Mouse (Mus musculus) activated CD4-positive, CD25-positive, alpha-beta regulatory T cell, adult 4 months (primary cell): ENCODE measurements around the gene Prss44. TPM values are rescaled to one million over a fixed set of nuclear protein-coding genes. Genes with fewer than 3 reads are reported as not detected.

Source experiments
- ATAC-seq: one replicate; pipeline ENCODE4 v1.8.0; 2017
- polyA plus RNA-seq, 2 experiments: library from polyadenylated mRNA; unstranded; fragments of 100-300 nt; shearing (Covaris generic); gene quantifications; one replicate each; pipeline ENCODE4 v1.2.1; 2017

Prss44 gene
- polyA plus RNA-seq, 2 experiments from 2014 or later = 0.37 TPM; not detected in 1

GRCm38 (mm10) chr9:110833021-110833420 lies 19.2 kb downstream of the Prss44 start:
- no peak for ATAC-seq

- ATAC-seq = no peak
Observed at GRCm38 (mm10) chr9:110834411-110834810, 20.6 kb downstream of the Prss44 start, which contains the start of gene Prss45. Prss45 (plus strand) TSS chr9:110834588.

- ATAC-seq = no peak
Observed at GRCm38 (mm10) chr9:110834961-110835360, 21.2 kb downstream of the Prss44 start.

GRCm38 (mm10) chr9:110836112-110836511 lies 22.3 kb downstream of the Prss44 start:
- no peak for ATAC-seq

DNA sequence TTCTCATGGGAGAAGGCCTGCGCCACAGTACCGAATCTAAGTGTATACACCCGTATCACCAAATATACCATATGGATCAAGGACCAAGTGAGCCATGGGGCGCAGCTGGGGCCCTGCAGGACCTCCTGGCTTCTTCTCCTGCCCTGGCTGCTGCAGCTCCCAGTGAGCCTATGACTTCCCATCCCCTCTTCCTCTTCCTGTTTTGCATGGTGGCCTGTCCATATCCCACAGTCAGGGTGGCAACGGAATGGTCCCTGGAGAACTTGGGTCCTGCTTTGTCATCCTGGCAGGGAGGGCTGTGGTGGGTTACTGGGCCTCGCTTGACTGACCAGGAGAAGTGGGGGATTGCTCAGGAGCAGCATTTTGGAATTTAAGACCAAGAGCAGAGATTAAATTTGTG lies 27.1 kb downstream of the Prss44 start:
- no peak for ATAC-seq

- ATAC-seq = no peak
Observed at GRCm38 (mm10) chr9:110841438-110841837, 27.6 kb downstream of the Prss44 start.

- ATAC-seq = no peak
Observed at GRCm38 (mm10) chr9:110844206-110844605, 30.4 kb downstream of the Prss44 start, which contains the start of gene Prss46. Prss46 (plus strand) TSS chr9:110844506.

GRCm38 (mm10) chr9:110849162-110849561 lies 35.4 kb downstream of the Prss44 start:
- no peak for ATAC-seq

- no peak for ATAC-seq
Observed at GRCm38 (mm10) chr9:110855903-110856302, 42.1 kb downstream of the Prss44 start.

GRCm38 (mm10) chr9:110856920-110857319 lies 43.1 kb downstream of the Prss44 start:
- ATAC-seq = no peak

DNA sequence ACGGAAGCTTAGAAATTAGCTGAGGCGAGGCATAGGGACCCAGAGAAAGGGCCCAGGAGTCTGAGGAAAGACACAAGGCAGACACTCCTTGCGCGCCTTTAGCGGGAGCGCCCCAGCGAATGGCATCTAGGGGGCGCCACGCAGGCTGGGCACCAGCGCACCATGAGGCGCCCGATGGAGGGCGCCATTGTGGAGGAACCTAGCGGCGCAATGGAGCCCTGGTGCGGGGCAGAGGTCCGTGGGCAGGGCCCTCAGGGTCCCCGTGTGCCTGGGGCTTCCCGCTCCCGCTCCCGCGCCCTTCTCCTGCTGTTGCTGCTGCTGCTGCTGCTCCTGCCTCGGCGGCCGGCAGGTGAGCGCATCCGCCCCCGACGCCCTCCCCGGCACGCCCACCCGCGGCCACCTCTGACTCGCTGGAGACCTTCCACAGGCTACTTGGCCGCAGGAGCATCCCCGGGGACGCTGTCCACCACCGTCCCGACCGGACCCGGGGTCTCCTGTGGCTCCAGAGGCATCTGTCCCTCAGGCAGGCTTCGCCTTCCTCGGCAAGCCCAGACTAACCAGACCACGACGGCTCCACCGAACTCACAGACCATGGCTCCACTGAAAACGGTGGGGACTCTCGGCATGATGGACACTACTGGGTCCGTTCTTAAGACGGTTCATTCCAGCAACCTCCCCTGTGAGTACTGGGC lies 44.1 kb downstream of the Prss44 start, which contains the start of gene Prss50:
Gene Prss50 (plus strand): TSS at position 187 of the 692 bp plus-strand sequence.
- ATAC-seq = no peak

DNA sequence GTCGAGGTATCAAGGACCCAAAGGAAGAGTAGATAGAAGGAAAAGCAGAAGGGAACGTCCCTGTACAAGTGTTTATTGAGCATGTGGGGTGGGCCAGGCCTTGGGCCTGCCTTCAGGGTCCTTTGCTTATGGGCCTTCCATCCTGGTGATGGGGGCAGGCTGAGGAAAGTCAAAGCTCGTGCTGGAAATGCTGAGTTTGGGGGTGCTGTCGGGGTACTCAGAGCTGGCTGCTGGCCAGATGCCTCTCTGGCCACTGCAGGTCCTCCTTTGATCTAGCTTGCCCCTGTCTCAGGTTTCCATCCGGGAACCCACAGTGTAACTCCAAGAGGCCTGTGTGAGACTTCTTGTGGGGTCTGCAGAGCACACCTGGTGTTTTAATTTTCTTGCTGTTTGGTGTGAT lies 44.7 kb downstream of the Prss44 start:
- no peak for ATAC-seq

GRCm38 (mm10) chr9:110858967-110859596 lies 45.3 kb downstream of the Prss44 start:
- ATAC-seq = no peak

DNA sequence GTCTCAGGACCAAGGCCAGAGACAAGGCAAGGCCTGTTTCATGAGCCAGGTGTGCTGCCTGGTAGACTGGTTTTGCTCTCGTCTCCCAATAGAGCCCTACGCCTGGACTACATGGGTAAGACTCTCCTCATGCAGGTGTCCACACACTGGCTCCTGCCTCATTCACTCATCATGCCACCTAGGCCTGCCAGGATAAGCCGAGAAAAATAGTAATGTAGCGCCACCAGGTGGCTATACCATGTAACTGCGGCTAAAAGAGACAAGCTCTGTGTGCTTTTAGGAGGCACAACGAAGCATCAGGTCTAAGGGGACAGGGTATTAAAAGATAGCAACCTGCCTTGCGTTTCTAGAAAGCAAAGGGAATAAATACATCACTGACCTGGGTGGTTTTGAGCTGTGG lies 57.2 kb downstream of the Prss44 start:
- no peak for ATAC-seq

Other genes with a start within 250 kb of the Prss44 start
- 1 to 10 TPM; 2.4 to 3.4 TPM for gene Nradd, start 189.5 kb upstream of the Prss44 start, polyA plus RNA-seq
- 10 to 100 TPM; 26.4 to 33.4 TPM for gene Nbeal2, start 159.8 kb upstream of the Prss44 start, polyA plus RNA-seq
- gene Ccdc12, start 157.5 kb upstream of the Prss44 start, polyA plus RNA-seq = 100 to 1,000 TPM; 224 to 285 TPM
- not detected for gene Myl3, start 72.1 kb upstream of the Prss44 start, polyA plus RNA-seq
- gene Pth1r, start 66.8 kb upstream of the Prss44 start, polyA plus RNA-seq = not detected
- gene Prss42, start 15.8 kb upstream of the Prss44 start, polyA plus RNA-seq = not detected
- not detected for gene Prss43, start 12.7 kb downstream of the Prss44 start, polyA plus RNA-seq
- not detected for gene Prss45, start 20.6 kb downstream of the Prss44 start, polyA plus RNA-seq
- not detected for gene Prss46, start 30.5 kb downstream of the Prss44 start, polyA plus RNA-seq
- gene Prss50, start 44.0 kb downstream of the Prss44 start, polyA plus RNA-seq = not detected
- gene Als2cl, start 65.9 kb downstream of the Prss44 start, polyA plus RNA-seq = 10 to 100 TPM in 1 of 2 experiments, 1 to 10 TPM in 1; 9.8 to 10.3 TPM
- 1 to 10 TPM in 1 of 2 experiments, under 1 TPM in 1; 0.90 to 2.2 TPM for gene Tmie, start 66.1 kb downstream of the Prss44 start, polyA plus RNA-seq
- under 1 TPM in 1 of 2 experiments, not detected in 1; 0.95 TPM for gene Fam240a, start 102.9 kb downstream of the Prss44 start, polyA plus RNA-seq
- 1 to 10 TPM; 2.2 TPM for gene Tdgf1, start 132.2 kb downstream of the Prss44 start, polyA plus RNA-seq
- gene Lrrc2, start 137.6 kb downstream of the Prss44 start, polyA plus RNA-seq = under 1 TPM; 0.13 to 0.58 TPM
- gene Rtp3, start 176.6 kb downstream of the Prss44 start, polyA plus RNA-seq = not detected
- not detected for gene Ltf, start 205.3 kb downstream of the Prss44 start, polyA plus RNA-seq
- gene Ccrl2, start 243.5 kb downstream of the Prss44 start, polyA plus RNA-seq = 10 to 100 TPM; 17.6 to 21.9 TPM